Mouse (Mus musculus): ENCODE results near the gene Slc24a3. TPM values are rescaled to one million over a fixed set of nuclear protein-coding genes. Genes with fewer than 3 reads are reported as not detected.

Gene Slc24a3
- polyA plus RNA-seq, 1 experiment from 2014 or later = 14.9 TPM

DNA sequence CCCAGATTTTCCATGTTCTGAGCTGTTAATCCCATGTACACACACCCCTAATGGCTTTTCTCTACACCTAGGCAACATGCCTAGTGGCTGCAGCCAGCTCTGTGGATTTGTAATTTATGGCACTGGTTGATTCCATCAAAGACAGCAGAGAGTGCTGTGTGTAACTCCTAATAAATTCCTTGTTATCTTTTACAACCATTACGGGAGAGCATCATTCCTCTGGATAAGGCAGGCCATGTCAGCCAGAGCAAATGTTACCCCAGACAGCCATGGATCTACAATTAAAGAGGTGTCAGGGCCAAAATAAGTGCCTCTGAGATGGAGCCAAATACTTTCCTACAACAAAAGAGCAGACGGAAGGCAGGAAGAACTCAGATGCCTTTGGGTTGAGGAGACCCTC is 49.0 kb downstream of the Slc24a3 start:
- H3K9me3 ChIP-seq = no peaks in the 10 kb centered on the region
- no peak for ATAC-seq (ENCODE audit: low read depth)
- no peaks in the 10 kb centered on the region for H3K36me3 ChIP-seq
- H3K4me3 ChIP-seq = no peak overlapping the region
- no peak overlapping the region for H3K9ac ChIP-seq
- H3K4me2 ChIP-seq = no peak overlapping the region
- no peaks in the 10 kb centered on the region for H3K27me3 ChIP-seq
- 49% methylated on average over 2 of the region's 2 CpGs for WGBS
- H3K4me1 ChIP-seq (replicated peaks) = no peaks in the 10 kb centered on the region
- H3K27ac ChIP-seq (replicated peaks) = no peak overlapping the region

DNA sequence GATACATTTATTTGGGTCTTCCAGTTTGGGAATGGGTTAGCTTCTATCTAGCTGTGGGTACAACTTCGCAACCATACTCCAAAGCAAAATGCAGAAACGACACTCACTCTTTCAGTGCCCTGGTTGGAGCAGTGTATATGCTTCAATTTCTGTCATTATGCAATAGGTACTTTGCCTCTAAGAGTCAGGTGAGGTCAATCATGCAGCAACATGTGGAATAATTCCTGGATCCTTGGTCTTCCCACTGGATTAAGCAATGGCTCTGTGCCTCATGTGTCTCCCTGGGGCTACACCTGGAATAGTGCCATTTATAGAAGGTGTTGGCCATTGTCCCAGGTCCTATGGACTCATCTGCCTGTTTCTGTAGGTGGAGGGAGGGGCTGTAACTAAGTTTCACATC is 49.9 kb downstream of the Slc24a3 start:
- WGBS = 94% methylated on average over 2 of the region's 2 CpGs
- no peak overlapping the region for H3K27ac ChIP-seq (replicated peaks)
- no peaks in the 10 kb centered on the region for H3K4me1 ChIP-seq (replicated peaks)
- ATAC-seq (ENCODE audit: low read depth) = no peak
- no peaks in the 10 kb centered on the region for H3K36me3 ChIP-seq
- H3K9me3 ChIP-seq = no peaks in the 10 kb centered on the region
- H3K27me3 ChIP-seq = no peaks in the 10 kb centered on the region
- H3K4me2 ChIP-seq = no peak overlapping the region
- H3K4me3 ChIP-seq = no peak overlapping the region
- H3K9ac ChIP-seq = no peak overlapping the region

DNA sequence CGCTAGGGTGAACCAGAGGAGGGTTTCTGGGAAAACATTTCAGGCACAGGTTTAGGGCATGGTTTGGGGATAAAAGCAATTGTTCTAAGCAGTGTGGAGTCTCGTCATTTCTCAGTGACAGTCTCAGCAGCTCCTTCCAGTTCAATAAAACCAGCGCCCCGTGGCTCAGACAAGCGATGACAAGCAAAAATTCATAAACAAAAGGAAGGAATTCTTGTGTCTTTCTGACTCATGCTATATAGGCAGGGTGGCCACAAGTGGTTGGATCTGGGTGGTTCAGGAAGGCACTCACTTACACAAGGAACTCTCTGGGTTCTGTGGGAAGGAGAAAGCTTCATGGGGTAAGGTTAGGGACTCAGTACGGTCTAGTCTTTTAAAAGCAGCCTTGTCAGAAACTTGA is 51.7 kb downstream of the Slc24a3 start:
- Histone ChIP-seq H3K36me3 (no peaks in the 10 kb centered on the region), H3K27me3 (no peaks in the 10 kb centered on the region), H3K9ac (no peak overlapping the region), H3K4me1 (replicated peaks) (no peaks in the 10 kb centered on the region), H3K9me3 (no peaks in the 10 kb centered on the region), H3K4me3 (no peak overlapping the region), H3K27ac (replicated peaks) (no peak overlapping the region), H3K4me2 (no peak overlapping the region)
- ATAC-seq (ENCODE audit: low read depth) = no peak
- 80% methylated on average over 6 of the region's 6 CpGs for WGBS

DNA sequence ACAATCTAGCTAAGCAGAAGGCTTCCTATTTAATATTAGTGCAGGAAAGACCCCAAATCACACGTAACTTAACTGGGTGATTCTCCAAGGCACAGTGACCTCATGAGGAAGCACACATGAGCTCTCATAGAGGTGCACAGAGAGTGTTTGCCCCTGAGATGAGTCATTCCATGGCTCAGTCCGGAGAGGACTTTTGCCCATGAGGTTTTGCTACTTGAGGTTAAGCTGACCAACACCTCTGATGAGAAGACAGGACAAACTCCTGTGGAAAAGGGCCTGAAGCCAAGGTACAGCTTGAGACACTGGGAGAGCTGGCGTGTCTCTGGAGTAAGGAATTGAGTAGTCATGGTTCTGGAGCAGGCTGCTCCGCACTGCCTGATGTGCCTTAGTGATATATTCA is 56.1 kb downstream of the Slc24a3 start:
- no peaks in the 10 kb centered on the region for H3K4me1 ChIP-seq (replicated peaks)
- no peak overlapping the region for H3K9ac ChIP-seq
- H3K27ac ChIP-seq (replicated peaks) = no peak overlapping the region
- H3K9me3 ChIP-seq = no peaks in the 10 kb centered on the region
- no peaks in the 10 kb centered on the region for H3K36me3 ChIP-seq
- WGBS = 88% methylated on average over 4 of the region's 4 CpGs
- H3K4me3 ChIP-seq = no peak overlapping the region
- no peak overlapping the region for H3K4me2 ChIP-seq
- H3K27me3 ChIP-seq = no peaks in the 10 kb centered on the region
- ATAC-seq (ENCODE audit: low read depth) = no peak

DNA sequence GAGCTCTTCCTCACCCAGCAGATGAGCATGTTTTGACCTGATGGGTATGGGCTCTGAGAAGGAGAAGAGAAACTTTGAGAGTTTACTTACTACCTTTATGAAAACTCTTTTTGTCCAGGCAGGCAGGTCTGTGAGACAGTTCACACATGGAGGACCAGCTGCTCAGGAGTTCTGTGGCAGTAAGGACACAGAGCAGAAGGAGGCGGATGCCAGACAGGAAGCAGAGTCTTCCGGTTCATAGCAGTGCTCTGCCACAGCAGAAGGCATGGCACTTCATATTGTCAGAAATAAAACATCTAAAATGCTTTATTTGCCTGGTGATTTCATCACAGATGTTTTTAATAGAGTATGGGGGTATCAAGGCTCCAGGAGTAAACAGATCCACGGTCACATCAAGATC is 58.1 kb downstream of the Slc24a3 start:
- no peak overlapping the region for H3K4me3 ChIP-seq
- no peaks in the 10 kb centered on the region for H3K27me3 ChIP-seq
- no peaks in the 10 kb centered on the region for H3K9me3 ChIP-seq
- WGBS = 81% methylated on average over 3 of the region's 3 CpGs
- no peaks in the 10 kb centered on the region for H3K36me3 ChIP-seq
- ATAC-seq (ENCODE audit: low read depth) = no peak
- no peaks in the 10 kb centered on the region for H3K4me1 ChIP-seq (replicated peaks)
- H3K9ac ChIP-seq = no peak overlapping the region
- no peak overlapping the region for H3K27ac ChIP-seq (replicated peaks)
- no peak overlapping the region for H3K4me2 ChIP-seq

DNA sequence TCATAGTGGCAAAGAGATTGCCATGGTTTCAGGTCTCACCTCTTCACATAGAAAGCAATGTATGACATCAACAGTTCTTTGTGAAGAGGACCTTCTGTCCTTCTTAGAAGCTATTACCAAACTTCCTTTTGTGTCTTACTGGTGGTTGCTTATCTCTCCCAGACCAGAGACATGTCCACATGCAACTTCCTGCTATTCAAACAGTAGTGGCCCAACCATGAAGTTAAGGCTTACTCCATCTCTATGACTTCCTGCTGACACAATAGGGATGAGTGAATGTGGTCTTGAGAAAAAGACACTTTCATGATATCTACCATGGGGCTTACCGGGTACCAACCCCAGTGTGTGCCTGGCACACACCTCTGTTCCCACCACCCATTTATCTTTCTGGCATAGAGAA is 58.5 kb downstream of the Slc24a3 start:
- no peak for ATAC-seq (ENCODE audit: low read depth)
- H3K4me2 ChIP-seq = no peak overlapping the region
- H3K9me3 ChIP-seq = no peaks in the 10 kb centered on the region
- H3K27ac ChIP-seq (replicated peaks) = no peak overlapping the region
- no peak overlapping the region for H3K4me3 ChIP-seq
- H3K27me3 ChIP-seq = no peaks in the 10 kb centered on the region
- WGBS = 97% methylated on average over 1 of the region's 1 CpGs
- no peaks in the 10 kb centered on the region for H3K36me3 ChIP-seq
- no peak overlapping the region for H3K9ac ChIP-seq
- no peaks in the 10 kb centered on the region for H3K4me1 ChIP-seq (replicated peaks)

DNA sequence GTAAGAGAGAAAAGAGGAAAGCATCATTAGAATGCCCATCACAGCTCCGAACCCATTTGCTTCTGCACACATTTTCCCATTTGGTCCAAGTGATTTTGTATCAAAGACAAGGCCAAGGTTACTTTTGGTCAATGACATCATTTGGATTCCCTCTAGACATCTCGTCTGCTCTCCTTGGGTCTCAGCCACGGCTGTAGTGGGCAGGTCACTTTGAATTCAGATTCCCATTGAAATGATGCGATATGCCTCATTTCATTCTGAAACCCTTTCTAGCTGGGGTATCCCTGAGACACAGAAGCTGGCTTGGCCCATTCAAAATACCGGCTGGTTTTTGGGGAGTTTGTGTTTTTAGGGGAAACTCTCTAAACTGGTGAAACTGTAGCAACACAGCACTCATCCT is 59.8 kb downstream of the Slc24a3 start:
- H3K36me3 ChIP-seq = no peaks in the 10 kb centered on the region
- no peak overlapping the region for H3K9ac ChIP-seq
- H3K4me2 ChIP-seq = no peak overlapping the region
- H3K27ac ChIP-seq (replicated peaks) = no peak overlapping the region
- H3K9me3 ChIP-seq = no peaks in the 10 kb centered on the region
- H3K4me1 ChIP-seq (replicated peaks) = no peaks in the 10 kb centered on the region
- no peak overlapping the region for H3K4me3 ChIP-seq
- WGBS = 89% methylated on average over 5 of the region's 5 CpGs
- no peaks in the 10 kb centered on the region for H3K27me3 ChIP-seq
- ATAC-seq (ENCODE audit: low read depth) = no peak

DNA sequence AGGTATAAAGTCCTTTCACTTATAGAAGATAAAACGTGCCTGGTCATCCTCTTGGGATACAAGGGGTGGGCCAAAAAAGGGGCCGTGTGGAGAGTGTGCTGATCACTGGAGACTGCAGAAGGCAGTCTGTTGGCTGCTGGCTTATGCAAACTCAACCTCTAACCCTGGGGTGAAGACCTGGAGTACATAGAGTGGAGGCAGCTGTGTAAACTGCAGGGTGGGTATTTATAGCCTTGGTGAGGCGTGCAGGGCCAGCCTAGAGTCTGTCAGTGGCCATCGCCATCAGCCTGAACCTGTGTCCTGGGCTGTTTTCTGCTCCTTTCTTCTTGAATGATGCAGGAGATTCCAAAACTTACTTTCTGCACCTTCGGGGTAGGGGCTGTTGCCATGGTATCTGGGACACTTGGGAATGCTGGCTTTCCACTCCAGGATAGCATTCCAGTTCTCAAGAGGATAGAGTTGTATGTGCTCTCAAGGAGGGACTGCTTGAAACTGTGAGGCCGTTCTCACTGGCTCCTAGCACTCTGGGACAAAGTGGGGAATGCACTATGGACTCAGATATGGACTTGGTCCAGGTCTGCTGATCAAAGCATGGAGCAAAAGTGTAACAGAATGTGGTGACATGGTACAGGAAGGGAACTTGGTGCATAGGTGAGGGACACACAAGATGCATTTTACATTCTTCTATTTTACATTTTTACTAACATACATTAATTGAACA is 65.4 kb downstream of the Slc24a3 start:
- H3K27ac ChIP-seq (replicated peaks) = no peak overlapping the region
- WGBS = 61% methylated on average over 6 of the region's 6 CpGs
- no peak for ATAC-seq (ENCODE audit: low read depth)

DNA sequence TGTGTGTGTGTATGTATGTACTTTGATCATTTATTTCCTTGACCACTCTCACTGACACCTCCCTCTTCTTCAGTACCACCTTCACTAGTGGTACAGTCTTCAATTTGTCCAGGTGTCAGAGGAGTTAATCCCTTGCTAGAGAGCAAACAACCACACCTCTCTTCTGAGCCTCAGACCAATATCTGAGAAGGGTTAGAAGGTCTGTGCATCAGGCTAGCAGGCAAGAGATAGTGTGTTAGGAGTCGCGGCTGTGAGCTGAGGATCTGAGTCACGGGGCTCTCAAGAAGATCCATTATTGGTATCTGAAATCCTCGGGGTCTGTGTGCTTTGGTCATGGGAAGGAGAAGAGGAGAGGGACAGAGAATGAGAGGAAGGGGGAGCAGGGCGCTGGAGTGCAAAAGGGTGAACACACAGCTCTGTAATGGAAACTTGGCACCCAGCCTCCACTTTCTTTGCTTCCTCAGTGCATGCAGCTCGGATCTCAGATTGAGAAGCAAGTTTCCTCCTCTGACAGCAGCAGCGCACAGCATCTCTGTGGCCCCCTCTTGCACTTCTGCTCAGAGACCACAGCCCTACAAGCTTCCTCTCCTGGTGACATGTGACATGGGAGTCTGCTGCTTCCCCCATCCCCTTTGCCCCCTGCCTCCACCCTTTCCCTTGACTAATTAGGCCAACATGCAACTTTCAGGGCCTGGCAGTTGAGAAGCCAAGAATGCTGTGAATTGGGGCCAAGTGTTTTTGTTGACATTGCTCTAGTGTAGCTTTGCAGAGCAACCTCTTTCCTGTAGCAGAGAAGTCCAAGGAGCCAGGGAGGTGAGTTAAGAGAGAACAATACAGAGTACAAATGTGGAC is 66.2 kb downstream of the Slc24a3 start:
- Histone ChIP-seq H3K27ac (replicated peaks) (no peak overlapping the region), H3K4me2 (no peak overlapping the region), H3K4me1 (replicated peaks) (peaks cover 5% of the 10 kb centered on the region; the same call in 1 of the 2 replicates), H3K4me3 (no peak overlapping the region), H3K9ac (no peak overlapping the region), H3K27me3 (no peaks in the 10 kb centered on the region), H3K36me3 (no peaks in the 10 kb centered on the region), H3K9me3 (no peaks in the 10 kb centered on the region)
- WGBS = 70% methylated on average over 7 of the region's 7 CpGs
- no peak for ATAC-seq (ENCODE audit: low read depth)

More for the DNA sequence above, 65.4 kb downstream of the Slc24a3 start:
- no peaks in the 10 kb centered on the region for H3K9me3 ChIP-seq
- no peaks in the 10 kb centered on the region for H3K36me3 ChIP-seq
- H3K4me1 ChIP-seq (replicated peaks) = peaks cover 5% of the 10 kb centered on the region; the same call in 1 of the 2 replicates
- H3K27me3 ChIP-seq = no peaks in the 10 kb centered on the region
- no peak overlapping the region for H3K4me2 ChIP-seq
- H3K9ac ChIP-seq = no peak overlapping the region
- no peak overlapping the region for H3K4me3 ChIP-seq

DNA sequence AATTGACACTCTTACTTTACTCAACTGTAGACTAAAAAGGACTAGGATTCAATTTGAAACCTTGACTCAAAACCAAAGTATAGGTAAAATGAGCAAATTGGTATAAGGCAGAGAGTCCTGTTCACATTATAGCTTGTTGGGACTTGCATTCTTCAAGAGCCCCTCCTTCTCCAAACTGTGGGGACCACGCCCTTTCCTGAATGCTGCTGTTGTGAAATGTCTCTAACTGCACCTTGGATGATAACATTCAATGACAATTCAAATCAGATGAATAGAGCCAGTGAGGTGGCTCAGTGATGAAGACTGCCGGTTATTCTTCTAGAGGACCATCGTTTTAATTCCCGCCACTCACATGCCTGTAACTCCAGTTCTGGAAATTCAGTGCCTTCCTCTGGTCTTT is 78.8 kb downstream of the Slc24a3 start:
- no peak overlapping the region for H3K27ac ChIP-seq (replicated peaks)
- 90% methylated on average over 4 of the region's 4 CpGs for WGBS
- H3K36me3 ChIP-seq = no peaks in the 10 kb centered on the region

DNA sequence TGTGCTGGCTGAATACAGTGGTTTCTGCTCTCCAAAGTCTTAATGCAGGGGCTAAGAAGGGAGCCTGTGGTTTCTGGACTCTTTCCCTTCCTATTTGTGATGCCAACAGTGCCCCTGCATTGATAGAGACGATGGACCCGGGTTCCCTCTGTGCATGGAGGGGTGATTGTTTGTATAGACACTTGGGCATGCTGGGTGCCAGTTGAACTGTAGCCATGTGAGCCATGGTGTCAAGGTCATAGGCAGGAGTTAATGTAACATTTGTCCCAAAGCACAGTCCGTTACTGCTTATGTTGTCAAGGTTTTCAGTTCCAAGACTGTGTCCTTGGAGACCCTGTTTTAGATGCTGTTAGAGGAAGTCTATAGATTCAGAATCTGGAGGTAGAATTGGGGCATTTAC is 80.6 kb downstream of the Slc24a3 start:
- H3K4me3 ChIP-seq = no peak overlapping the region
- no peaks in the 10 kb centered on the region for H3K9me3 ChIP-seq
- ATAC-seq (ENCODE audit: low read depth) = no peak
- no peak overlapping the region for H3K4me2 ChIP-seq
- H3K4me1 ChIP-seq (replicated peaks) = no peaks in the 10 kb centered on the region
- no peaks in the 10 kb centered on the region for H3K36me3 ChIP-seq
- H3K9ac ChIP-seq = no peak overlapping the region
- WGBS = 81% methylated on average over 3 of the region's 3 CpGs
- no peak overlapping the region for H3K27ac ChIP-seq (replicated peaks)
- no peaks in the 10 kb centered on the region for H3K27me3 ChIP-seq

More for the DNA sequence above, 78.8 kb downstream of the Slc24a3 start:
- Histone ChIP-seq H3K4me1 (replicated peaks) (no peaks in the 10 kb centered on the region), H3K4me3 (no peak overlapping the region), H3K4me2 (no peak overlapping the region), H3K9ac (no peak overlapping the region), H3K9me3 (no peaks in the 10 kb centered on the region), H3K27me3 (no peaks in the 10 kb centered on the region)
- ATAC-seq (ENCODE audit: low read depth) = no peak

DNA sequence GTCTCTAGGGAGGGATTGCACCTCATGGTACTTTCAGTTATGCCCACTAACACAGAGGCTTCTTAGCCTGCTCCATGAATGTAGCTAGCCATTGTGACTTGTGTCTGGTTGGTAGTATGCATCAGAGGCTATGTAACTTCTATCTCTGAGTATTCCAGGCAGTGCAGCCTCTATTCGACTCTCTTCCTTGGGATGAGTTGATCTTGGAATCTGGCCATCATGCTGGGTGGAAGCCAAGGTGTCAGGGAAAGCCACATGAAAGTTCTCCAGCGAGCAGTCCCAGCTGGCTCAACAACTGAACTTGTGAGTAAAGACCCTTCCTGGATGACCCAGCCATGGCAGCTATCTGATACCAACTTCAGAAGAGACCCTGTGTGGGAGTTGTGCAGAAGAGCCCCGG is 89.8 kb downstream of the Slc24a3 start:
- Histone ChIP-seq H3K4me1 (replicated peaks) (no peaks in the 10 kb centered on the region), H3K9me3 (no peaks in the 10 kb centered on the region), H3K9ac (no peak overlapping the region), H3K4me2 (no peak overlapping the region), H3K36me3 (no peaks in the 10 kb centered on the region), H3K27ac (replicated peaks) (no peak overlapping the region), H3K4me3 (no peak overlapping the region), H3K27me3 (no peaks in the 10 kb centered on the region)
- no peak for ATAC-seq (ENCODE audit: low read depth)
- WGBS = 72% methylated on average over 3 of the region's 3 CpGs
